Mouse (Mus musculus): ENCODE results near the gene Slc25a48.

DNA sequence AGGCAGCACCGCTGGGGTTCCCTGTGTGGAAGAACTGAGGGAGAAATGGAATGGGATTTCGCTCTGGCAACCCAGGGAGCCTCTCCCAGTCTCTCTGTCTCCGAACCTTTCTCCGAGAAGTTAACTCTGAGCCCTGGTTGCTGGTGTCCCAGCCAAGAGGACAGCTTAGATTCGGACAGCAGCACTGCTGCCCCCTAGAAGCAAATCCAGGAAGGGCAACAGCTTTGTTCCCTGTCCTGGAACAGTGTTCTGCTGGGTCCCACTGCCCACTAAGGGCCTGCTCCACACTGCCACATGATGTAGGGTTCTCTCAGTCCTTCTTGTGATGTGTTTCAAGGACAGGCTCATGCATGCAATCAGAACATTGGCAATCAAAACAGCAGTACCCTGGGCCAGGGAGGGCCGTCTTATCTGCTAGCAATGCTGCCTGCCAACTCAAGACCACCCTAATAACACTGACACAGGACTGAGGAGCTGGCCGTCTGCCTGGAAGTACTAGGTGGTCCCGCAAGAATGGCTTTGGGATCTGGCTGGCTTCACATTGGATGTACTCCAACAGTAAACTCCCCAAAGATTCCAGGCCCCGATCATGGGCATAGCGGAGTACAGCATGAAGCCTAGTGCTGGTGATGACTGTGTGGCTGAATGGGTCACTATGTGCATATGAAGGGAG lies 2.4 kb upstream of the Slc25a48 start:
- TF ChIP-seq TAL1 (IDR thresholded peaks at IDR 0.05; ENCODE audit: low read length) (no peak), GATA1 (IDR thresholded peaks at IDR 0.05; ENCODE audit: low read length) (no peak)
